Mouse (Mus musculus) c-Kit-negative CD71-positive TER-119-positive erythroid progenitor cells, embryonic 14.5 days (primary cell): ENCODE data around the gene Hsf4.
A peak's percentile ranks its signal among the peaks of the same experiment; 100 is the strongest.
"Not testable (repeated sequence)": the region's sequence is repeated elsewhere in the genome, so short reads cannot be mapped to it uniquely, and the experiment has no call there.

ENCODE experiments used
- DNase-seq: peaks from one replicate; pipeline ENCODE4 v3.0.0-alpha.2; 2013; ENCODE audit warnings: low read depth, low spot score

Gene Hsf4

DNA sequence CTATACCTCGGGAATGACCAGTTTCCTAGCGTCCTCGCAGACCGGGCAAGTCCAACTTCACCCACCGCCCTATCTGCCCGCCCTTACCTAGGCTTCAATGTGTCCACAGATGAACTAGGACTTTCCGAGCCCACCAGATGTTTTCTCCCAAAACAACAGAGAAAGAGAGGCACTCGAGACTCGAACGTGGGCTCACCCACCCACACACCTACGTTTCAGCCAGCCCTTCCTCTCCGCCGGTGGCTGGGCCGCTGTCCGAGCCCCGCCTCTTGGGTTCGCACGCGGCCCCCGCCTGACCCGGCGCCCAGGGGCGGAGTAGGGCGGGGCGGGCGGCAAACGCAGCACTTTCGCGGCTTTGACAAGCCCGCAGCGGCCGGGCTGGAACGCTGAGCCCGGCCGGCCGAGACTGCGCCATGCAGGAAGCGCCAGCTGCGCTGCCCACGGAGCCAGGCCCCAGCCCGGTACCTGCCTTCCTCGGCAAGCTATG is at the start of gene Hsf4:
Gene Hsf4 (plus strand): TSS at position 341 of the 487 bp plus-strand sequence.
- DNase-seq: no peak

DNA sequence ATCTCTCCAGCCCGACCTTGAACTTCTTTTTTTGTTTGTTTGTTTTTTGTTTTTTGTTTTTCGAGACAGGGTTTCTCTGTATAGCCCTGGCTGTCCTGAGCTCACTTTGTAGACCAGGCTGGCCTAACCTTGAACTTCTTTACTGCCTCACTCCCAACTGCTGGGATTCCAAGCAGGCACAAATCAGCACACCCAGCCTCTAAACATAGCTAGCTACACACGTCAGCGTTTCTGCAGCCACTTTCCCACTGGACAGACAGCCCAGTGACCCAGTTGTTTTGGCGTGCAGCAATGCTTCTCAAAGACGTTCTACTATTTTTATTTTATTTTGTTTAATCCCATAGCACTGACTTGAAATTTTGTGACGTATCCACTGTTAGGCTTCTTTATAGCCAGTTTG is 45.8 kb upstream of the Hsf4 start:
- DNase-seq: no peak

GRCm38 (mm10) chr8:105224413-105225271 is 45.0 kb upstream of the Hsf4 start, which contains the start of gene D230025D16Rik:
Gene D230025D16Rik (plus strand): TSS chr8:105225145.
- peak; percentile 90 for DNase-seq

GRCm38 (mm10) chr8:105225272-105225593 is 44.4 kb upstream of the Hsf4 start:
- DNase-seq: no peak

GRCm38 (mm10) chr8:105225917-105226316 is 43.7 kb upstream of the Hsf4 start:
- DNase-seq: peak; percentile 25

- DNase-seq: no peak
Observed at GRCm38 (mm10) chr8:105231503-105232320, 37.9 kb upstream of the Hsf4 start.

GRCm38 (mm10) chr8:105232321-105232693 is 37.3 kb upstream of the Hsf4 start:
- DNase-seq: not testable (repeated sequence)

DNA sequence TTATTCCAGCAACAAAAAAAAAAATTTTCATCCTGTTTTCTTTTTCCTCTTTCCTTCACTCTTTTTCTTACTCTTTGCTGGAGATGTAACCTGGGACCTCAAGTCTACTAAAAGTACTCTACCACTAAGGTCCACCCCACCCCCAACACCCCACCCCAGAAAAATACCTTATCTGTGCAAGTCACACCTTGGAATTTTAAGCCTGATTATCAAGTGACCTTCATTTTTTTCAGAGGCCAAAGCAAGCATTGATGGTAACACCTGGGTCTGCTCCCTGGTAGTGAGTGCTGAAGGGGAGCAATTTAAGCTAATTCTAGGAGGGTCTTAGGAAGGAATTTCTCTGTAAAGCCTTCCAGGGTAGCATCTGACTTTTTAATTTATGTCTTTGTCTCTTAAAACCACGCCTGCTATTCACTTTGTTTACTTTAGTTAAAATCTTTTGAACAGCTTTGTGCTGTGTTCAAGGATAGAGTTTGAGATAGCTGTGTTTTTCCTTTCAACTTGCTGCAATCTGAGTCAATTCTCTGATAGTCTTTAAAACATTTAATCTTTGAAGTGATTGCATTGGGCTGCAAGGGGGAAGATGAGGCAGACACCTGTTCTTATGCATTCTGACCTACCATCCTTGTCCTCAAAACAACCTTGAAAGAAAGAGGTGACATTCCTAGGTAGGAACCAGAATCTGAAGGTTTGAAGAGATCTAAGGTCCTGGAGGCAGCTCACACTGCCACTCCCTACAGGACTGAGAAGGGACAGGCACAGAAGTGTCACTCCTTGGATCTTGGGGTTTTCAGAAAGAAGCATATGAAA is 36.3 kb upstream of the Hsf4 start:
- no peak for DNase-seq

- no peak for DNase-seq
Observed at GRCm38 (mm10) chr8:105235206-105235605, 34.4 kb upstream of the Hsf4 start.

GRCm38 (mm10) chr8:105237442-105238142 is 32.0 kb upstream of the Hsf4 start:
- no peak for DNase-seq

GRCm38 (mm10) chr8:105241016-105241415 is 28.6 kb upstream of the Hsf4 start:
- DNase-seq: no peak

- DNase-seq: no peak
Observed at GRCm38 (mm10) chr8:105251954-105252353, 17.6 kb upstream of the Hsf4 start.

- no peak for DNase-seq
Observed at GRCm38 (mm10) chr8:105252680-105253537, 16.7 kb upstream of the Hsf4 start.

- DNase-seq: no peak
Observed at GRCm38 (mm10) chr8:105253766-105254151, 15.8 kb upstream of the Hsf4 start.

DNA sequence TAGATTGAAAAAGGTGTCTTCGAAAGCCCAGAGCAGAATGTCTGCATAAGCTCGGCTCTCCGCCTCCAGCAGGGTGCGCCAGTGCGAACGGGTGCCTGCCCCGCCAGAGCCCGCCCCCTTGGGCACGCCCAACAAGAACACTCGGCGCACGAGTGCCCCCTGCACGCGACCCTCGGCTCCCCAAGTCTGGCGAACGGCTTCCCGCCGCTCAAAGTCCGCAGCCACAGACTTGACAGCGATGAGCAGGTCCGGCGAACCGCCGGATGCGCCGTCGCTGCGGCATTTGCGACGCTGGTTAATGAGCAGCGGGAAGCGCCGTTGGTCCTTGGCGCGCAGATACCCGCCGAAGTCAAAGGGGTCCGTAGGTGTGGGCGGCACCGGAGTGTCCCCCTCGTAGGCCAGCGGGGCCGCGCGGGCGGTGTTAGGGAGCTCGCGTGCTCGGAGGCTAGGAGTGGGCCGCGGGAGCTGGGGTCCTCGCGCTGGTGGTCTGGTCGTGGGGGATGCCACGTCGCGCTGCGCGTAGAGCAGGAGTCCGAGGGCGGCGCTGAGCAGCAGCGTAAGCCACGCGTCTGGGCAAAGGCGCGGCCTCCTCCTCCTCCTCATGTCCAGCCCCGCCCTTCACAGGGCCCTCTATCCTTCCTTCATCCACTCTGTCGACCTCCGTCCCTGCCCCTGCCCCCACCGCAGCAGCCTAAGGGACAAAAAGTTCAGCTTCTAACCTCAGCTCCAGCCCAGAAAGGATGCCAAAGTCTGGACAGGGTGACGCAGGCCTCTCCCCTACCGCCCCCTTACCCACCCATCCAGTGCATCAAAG is 15.2 kb upstream of the Hsf4 start:
- peak; percentile 67 for DNase-seq

DNA sequence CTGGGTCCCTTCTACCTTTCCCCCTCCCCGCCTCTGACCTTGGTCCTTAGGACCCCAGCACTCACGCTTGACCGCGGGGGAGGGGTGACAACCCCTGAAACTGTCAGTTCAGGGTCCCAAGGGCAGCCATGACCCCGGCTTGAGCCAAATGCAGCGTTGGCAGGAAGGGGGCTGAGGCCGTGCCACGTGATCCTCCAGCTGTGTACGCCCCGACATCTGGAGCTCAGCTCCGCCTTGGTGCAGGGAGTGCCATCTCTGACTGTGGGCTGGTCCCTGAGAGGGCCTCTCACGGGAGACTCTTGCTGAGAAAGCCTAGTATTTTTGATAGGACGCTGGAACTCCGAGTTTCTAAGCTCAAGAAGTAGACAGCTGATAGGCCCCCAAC is 14.6 kb upstream of the Hsf4 start, which contains the start of gene B3gnt9:
Gene B3gnt9 (minus strand): TSS at position 188 of the 385 bp plus-strand sequence.
- peak; percentile 66 for DNase-seq

GRCm38 (mm10) chr8:105257318-105258114 is 12.1 kb upstream of the Hsf4 start:
- no peak for DNase-seq
